Mouse (Mus musculus): ENCODE data around the gene Crybg3. TPM values are rescaled to one million over a fixed set of nuclear protein-coding genes. Genes with fewer than 3 reads are reported as not detected.
A peak's percentile ranks its signal among the peaks of the same experiment; 100 is the strongest.

Crybg3 gene
- polyA plus RNA-seq, 1 experiment from 2014 or later: 7.8 TPM

GRCm38 (mm10) chr16:59509830-59510229, 90.9 kb downstream of the Crybg3 start:
- Histone ChIP-seq H3K27me3 (ENCODE audit: low read depth, poor library complexity, severe bottlenecking) (no peaks in the 10 kb centered on the region), H3K36me3 (peaks cover 29% of the 10 kb centered on the region), H3K4me3 (no peak overlapping the region), H3K27ac (no peak overlapping the region), H3K4me1 (no peaks in the 10 kb centered on the region), H3K9me3 (replicated peaks) (no peaks in the 10 kb centered on the region)
- no peak for DNase-seq (ENCODE audit: low spot score)
- 92% methylated on average over 5 of the region's 5 CpGs for WGBS

DNA sequence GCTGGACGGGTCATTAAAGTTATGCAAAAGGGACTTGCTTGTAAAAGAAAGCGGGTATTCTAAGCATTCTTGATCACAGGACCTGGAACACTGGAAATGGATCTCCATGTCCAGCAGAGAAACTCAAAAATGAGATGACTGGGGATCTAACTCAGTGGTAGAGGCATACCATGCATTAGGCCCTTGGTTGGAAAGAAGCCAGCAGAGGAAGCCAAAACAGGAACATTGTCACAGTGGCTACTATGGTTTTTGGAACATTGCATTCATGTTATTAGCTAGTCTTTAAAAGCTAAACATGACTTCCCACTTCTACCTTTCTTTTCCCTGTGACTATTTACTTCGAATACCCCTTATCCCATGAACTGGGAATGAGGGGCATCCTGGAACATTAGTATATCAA, 101.6 kb downstream of the Crybg3 start:
- Histone ChIP-seq H3K9me3 (replicated peaks) (no peaks in the 10 kb centered on the region), H3K27ac (no peak overlapping the region), H3K4me3 (no peak overlapping the region), H3K4me1 (no peaks in the 10 kb centered on the region), H3K27me3 (ENCODE audit: low read depth, poor library complexity, severe bottlenecking) (no peaks in the 10 kb centered on the region), H3K36me3 (peaks cover 70% of the 10 kb centered on the region)
- WGBS: 93% methylated on average over 3 of the region's 3 CpGs
- no peak for DNase-seq (ENCODE audit: low spot score)

DNA sequence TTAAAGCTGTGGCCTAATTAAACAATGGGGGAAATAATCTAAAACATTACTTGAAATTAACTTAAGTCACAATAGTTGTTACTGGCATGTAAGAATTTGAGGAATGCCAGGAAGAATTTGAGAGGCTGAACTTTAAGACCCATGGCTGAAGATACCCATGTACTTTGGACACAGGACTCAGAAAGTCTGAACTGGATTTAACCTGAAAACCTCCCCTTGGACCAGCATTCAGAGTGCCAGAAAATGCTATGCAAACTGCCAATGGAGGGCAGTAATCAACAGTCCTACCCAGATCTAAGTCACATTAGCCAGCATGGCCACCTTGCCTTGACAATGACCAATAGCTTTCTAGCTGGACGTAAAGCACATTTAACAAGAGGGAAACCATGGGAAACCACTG, 102.8 kb downstream of the Crybg3 start:
- DNase-seq (ENCODE audit: low spot score): no peak
- H3K36me3 ChIP-seq: peaks cover 73% of the 10 kb centered on the region
- no peak overlapping the region for H3K27ac ChIP-seq
- no peak overlapping the region for H3K4me3 ChIP-seq
- no peaks in the 10 kb centered on the region for H3K4me1 ChIP-seq
- H3K9me3 ChIP-seq (replicated peaks): no peaks in the 10 kb centered on the region
- WGBS: 89% methylated on average over 1 of the region's 1 CpGs
- H3K27me3 ChIP-seq (ENCODE audit: low read depth, poor library complexity, severe bottlenecking): no peaks in the 10 kb centered on the region

GRCm38 (mm10) chr16:59493199-59493598, 107.6 kb downstream of the Crybg3 start:
- 95% methylated on average over 14 of the region's 14 CpGs for WGBS

GRCm38 (mm10) chr16:59487975-59488548, 112.7 kb downstream of the Crybg3 start:
- Histone ChIP-seq H3K4me3 (no peak overlapping the region), H3K9me3 (replicated peaks) (no peaks in the 10 kb centered on the region), H3K4me1 (peaks cover 9% of the 10 kb centered on the region), H3K27me3 (ENCODE audit: low read depth, poor library complexity, severe bottlenecking) (no peaks in the 10 kb centered on the region), H3K27ac (no peak overlapping the region), H3K36me3 (peaks cover 91% of the 10 kb centered on the region)
- DNase-seq (ENCODE audit: low spot score): no peak
- WGBS: 94% methylated on average over 9 of the region's 9 CpGs

More at GRCm38 (mm10) chr16:59493199-59493598, 107.6 kb downstream of the Crybg3 start:
- Histone ChIP-seq H3K4me3 (no peak overlapping the region), H3K9me3 (replicated peaks) (no peaks in the 10 kb centered on the region), H3K27ac (no peak overlapping the region), H3K36me3 (peaks cover 82% of the 10 kb centered on the region), H3K4me1 (no peaks in the 10 kb centered on the region), H3K27me3 (ENCODE audit: low read depth, poor library complexity, severe bottlenecking) (no peaks in the 10 kb centered on the region)
- no peak for DNase-seq (ENCODE audit: low spot score)

DNA sequence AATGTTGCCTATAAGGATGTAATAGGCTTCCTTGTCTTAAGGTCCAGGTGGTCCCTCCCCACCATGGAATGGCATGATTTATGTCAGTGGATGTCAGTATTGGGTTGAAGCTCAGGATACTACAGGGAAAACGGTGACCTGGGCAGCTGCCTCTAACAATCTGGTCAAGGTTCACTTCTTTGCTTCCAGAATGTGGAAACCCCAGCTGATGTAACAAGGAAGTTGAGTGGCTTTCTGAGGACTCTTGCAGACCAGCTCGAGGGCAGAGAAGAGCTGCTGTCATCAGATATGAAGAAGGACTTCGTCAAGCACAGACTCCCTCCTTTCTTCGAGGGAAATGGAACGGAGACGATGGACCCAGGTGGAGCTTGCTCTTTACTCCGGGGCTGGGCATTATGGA, 113.5 kb downstream of the Crybg3 start:
- H3K9me3 ChIP-seq (replicated peaks): no peaks in the 10 kb centered on the region
- 81% methylated on average over 7 of the region's 7 CpGs for WGBS
- DNase-seq (ENCODE audit: low spot score): no peak
- H3K4me1 ChIP-seq: peaks cover 9% of the 10 kb centered on the region
- no peak overlapping the region for H3K27ac ChIP-seq
- no peak overlapping the region for H3K4me3 ChIP-seq
- H3K36me3 ChIP-seq: peaks cover 91% of the 10 kb centered on the region
- H3K27me3 ChIP-seq (ENCODE audit: low read depth, poor library complexity, severe bottlenecking): no peaks in the 10 kb centered on the region

DNA sequence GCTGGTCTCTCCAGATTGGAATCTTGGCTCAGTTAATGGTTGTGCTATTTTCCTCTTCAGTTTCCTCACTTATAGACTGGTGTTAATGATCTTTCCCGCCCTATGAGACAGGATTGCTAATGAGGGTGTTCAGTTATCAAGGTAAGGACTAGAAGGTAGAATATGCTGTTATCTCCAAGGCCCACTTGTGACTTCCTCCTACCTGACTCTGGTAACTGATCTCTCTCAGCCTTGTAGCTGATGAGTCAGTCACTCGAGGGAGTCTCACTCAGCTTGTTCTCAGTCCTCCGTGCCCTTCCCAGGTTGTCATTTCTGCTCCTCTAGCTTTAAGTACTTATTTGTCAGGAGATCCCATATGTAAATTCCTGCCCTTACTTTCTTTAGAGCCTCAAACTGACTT, 122.8 kb downstream of the Crybg3 start:
- Histone ChIP-seq H3K27me3 (ENCODE audit: low read depth, poor library complexity, severe bottlenecking) (no peaks in the 10 kb centered on the region), H3K36me3 (peaks cover 74% of the 10 kb centered on the region), H3K9me3 (replicated peaks) (no peaks in the 10 kb centered on the region), H3K4me1 (peaks cover 2% of the 10 kb centered on the region; the same call in 1 of the 2 replicates), H3K4me3 (no peak overlapping the region), H3K27ac (no peak overlapping the region)
- DNase-seq (ENCODE audit: low spot score): no peak
- 90% methylated on average over 3 of the region's 3 CpGs for WGBS

- Histone ChIP-seq H3K4me1 (peaks cover 10% of the 10 kb centered on the region), H3K36me3 (peaks cover 47% of the 10 kb centered on the region), H3K4me3 (no peak overlapping the region), H3K27ac (no peak overlapping the region), H3K27me3 (ENCODE audit: low read depth, poor library complexity, severe bottlenecking) (no peaks in the 10 kb centered on the region), H3K9me3 (replicated peaks) (no peaks in the 10 kb centered on the region)
- WGBS: 40% methylated on average over 1 of the region's 1 CpGs
- peak; percentile 62 for DNase-seq (ENCODE audit: low spot score)
Measured at GRCm38 (mm10) chr16:59474788-59475187, 126.0 kb downstream of the Crybg3 start.

DNA sequence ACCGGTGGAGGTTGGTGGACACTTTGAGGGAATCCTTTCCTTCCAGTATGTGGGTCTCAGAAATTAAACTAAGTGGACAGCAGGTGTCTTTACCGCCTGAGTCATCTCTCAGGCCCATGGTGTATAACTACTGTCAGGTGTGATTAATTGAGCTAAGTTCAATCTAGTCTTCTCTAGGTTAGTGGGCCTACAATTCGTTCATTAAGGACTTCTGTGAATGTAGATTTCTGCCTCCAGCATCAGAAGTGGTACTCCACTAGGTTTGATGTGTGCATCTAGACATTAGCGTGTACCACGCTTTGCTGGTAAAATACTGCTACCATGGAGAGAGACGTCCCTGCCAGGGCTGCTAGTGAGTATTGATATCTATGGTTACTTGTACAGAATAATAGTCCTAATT, 128.2 kb downstream of the Crybg3 start:
- peaks cover 10% of the 10 kb centered on the region for H3K4me1 ChIP-seq
- peaks cover 26% of the 10 kb centered on the region for H3K36me3 ChIP-seq
- H3K4me3 ChIP-seq: peak overlapping the region; percentile 63
- no peaks in the 10 kb centered on the region for H3K9me3 ChIP-seq (replicated peaks)
- no peak overlapping the region for H3K27ac ChIP-seq
- WGBS: 58% methylated on average over 6 of the region's 6 CpGs
- no peaks in the 10 kb centered on the region for H3K27me3 ChIP-seq (ENCODE audit: low read depth, poor library complexity, severe bottlenecking)
- DNase-seq (ENCODE audit: low spot score): no peak

- H3K4me1 ChIP-seq: peaks cover 10% of the 10 kb centered on the region
- WGBS: 2% methylated on average over 56 of the region's 56 CpGs
- DNase-seq (ENCODE audit: low spot score): peak; percentile 90
- H3K4me3 ChIP-seq: peak within 1 kb of the TSS; percentile 63
- peaks cover 18% of the 10 kb centered on the region for H3K36me3 ChIP-seq
- H3K9me3 ChIP-seq (replicated peaks): no peaks in the 10 kb centered on the region
- no peaks in the 10 kb centered on the region for H3K27me3 ChIP-seq (ENCODE audit: low read depth, poor library complexity, severe bottlenecking)
- H3K27ac ChIP-seq: peak within 1 kb of the TSS; percentile 90
Measured at GRCm38 (mm10) chr16:59471637-59472278, 129.0 kb downstream of the Crybg3 start, which contains the start of gene Riox2. Gene Riox2 (plus strand): TSS chr16:59471775.

GRCm38 (mm10) chr16:59469846-59470245, 130.9 kb downstream of the Crybg3 start:
- Histone ChIP-seq H3K36me3 (0 out of 2 replicates have a peak, but pooled peaks cover 1% of the 10 kb centered on the region), H3K27me3 (ENCODE audit: low read depth, poor library complexity, severe bottlenecking) (no peaks in the 10 kb centered on the region), H3K27ac (no peak overlapping the region), H3K4me1 (peaks cover 10% of the 10 kb centered on the region), H3K9me3 (replicated peaks) (no peaks in the 10 kb centered on the region), H3K4me3 (no peak overlapping the region)
- no peak for DNase-seq (ENCODE audit: low spot score)
- 85% methylated on average over 1 of the region's 1 CpGs for WGBS

DNA sequence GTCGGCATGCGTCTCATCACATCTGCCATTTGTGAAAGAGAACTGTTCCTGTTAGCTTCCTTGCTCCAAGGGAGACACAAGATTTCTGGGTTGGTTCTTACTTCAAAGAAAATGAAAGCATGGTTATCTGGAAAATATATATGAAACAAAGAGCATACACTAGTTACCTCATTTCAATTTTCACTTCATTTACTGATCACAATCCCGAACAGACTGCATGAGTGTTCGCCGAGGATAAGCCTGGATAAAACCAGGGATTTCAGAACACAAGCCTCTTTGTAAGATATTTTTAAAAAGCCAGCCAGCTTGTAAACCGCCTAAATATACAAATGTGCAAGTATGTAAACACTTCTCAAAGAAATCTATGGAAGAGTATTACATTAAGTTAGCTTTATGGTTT, 136.8 kb downstream of the Crybg3 start:
- no peak overlapping the region for H3K4me3 ChIP-seq
- no peak for DNase-seq (ENCODE audit: low spot score)
- WGBS: 94% methylated on average over 6 of the region's 6 CpGs

GRCm38 (mm10) chr16:59463567-59463966, 137.2 kb downstream of the Crybg3 start:
- 86% methylated on average over 4 of the region's 4 CpGs for WGBS
- Histone ChIP-seq H3K4me3 (no peak overlapping the region), H3K36me3 (no peaks in the 10 kb centered on the region), H3K4me1 (no peaks in the 10 kb centered on the region), H3K9me3 (replicated peaks) (no peaks in the 10 kb centered on the region), H3K27ac (no peak overlapping the region), H3K27me3 (ENCODE audit: low read depth, poor library complexity, severe bottlenecking) (no peaks in the 10 kb centered on the region)
- no peak for DNase-seq (ENCODE audit: low spot score)

More for the DNA sequence above, 136.8 kb downstream of the Crybg3 start:
- Histone ChIP-seq H3K9me3 (replicated peaks) (no peaks in the 10 kb centered on the region), H3K27me3 (ENCODE audit: low read depth, poor library complexity, severe bottlenecking) (no peaks in the 10 kb centered on the region), H3K36me3 (no peaks in the 10 kb centered on the region), H3K27ac (no peak overlapping the region), H3K4me1 (no peaks in the 10 kb centered on the region)

All from limb, embryonic 10.5 days (tissue).